Mouse (Mus musculus) adrenal gland, adult 8-10 months (tissue): ENCODE data around the gene Card10. TPM values are rescaled to one million over a fixed set of nuclear protein-coding genes. Genes with fewer than 3 reads are reported as not detected.

Source experiments
- DNase-seq: peaks from one replicate; pipeline ENCODE4 v3.0.0; 2022
- total RNA-seq, 4 experiments: library from RNA; stranded (reverse); gene quantifications; 2 replicates each; pipeline ENCODE4 v1.2.4; 2022

Card10 gene
- total RNA-seq, 4 experiments from 2014 or later = 6.6 to 10.0 (median 8.1) TPM

DNA sequence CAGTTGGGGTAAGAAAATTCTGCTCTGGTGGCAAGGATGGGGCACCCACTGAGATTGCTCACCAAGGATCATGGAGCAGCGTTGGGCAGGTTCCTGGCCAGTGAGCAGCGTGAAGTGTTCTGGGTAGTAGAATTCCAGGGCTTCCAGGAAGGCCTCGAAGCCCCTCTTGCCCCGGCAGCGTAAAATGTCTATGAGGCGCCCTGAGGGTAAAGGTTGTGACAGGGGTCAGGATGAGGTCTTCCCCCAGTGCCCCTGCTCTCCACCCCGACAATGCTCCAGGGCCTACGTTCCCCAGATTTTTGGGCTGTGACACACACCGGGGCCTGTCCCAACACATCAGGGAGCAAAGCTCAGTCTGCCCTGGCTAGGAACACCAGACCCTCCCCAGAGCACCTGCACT is 1.3 kb downstream of the Card10 start:
- DNase-seq = no peak

DNA sequence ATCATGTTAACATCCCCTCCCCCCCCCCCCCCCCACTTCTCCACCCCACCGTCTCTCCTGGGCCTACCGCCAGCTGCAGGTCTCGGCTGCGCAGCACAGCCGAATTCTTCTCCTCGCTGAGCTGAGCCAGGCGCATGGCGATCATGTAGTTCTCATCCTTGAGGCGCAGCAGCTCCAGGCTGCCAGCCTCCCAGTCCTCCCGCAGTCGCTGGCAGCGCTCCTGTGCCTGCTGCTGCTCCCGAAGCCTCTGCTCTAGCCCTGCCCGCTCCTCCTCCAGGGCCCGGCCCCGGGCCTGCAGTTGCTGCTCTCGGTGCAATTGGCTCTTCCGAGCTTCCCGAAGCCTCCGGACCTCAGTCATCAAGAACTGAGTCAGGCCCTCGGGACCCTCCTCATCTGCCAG is 3.8 kb downstream of the Card10 start:
- DNase-seq = no peak

DNA sequence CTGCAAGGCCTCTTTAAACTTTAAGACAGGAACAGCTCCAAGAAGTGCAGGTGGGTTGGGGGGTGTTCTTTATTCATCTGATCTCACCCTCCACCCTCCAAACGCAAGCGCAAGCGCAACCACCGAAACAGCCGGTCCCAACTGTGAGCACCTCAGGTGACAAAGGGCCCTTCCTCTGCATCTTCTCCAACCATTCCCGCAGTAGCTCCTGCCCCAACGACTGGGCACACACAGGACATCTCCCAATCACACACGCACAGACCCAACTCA is 5.8 kb downstream of the Card10 start:
- no peak for DNase-seq

DNA sequence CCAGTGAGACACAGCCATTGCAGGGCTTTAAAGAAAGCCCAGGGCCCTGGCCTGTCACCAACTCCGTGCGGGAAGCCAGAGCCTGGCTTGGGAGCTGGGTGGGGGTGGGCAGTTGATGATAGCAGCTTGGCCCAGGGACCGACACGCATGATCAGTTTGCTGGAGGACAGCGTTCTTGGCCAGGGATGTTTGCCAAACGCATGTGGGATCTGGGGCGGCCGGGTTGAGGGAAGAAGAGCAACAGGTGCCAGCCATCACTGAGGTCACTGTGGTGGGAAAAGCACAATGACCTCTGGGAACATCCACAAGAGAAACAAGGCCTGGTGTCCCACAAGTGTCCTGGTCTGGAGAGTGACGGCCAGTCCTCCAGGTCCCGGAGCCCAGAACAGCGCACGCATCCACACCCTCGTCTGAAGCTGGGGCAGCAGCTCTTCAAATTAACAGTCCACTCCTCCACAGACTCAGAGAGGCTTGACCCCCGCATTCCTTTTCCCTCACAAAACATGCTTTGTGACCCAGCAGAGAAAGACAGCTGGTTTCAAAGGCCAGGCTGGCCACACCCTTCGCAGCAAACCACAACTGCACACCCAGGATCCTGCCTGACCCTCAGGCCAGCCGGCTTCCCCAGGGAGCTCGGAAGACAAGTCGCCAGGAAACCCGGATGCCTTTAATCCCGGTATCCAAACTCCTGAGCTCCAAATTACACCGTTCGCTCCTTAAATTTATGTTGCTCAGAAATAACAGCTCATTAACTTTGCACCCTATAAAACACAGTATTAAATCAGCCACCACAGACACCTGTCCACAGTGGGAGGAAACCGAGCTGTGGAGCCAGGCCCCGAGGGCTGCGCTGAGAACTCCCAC is 6.4 kb downstream of the Card10 start:
- DNase-seq = no peak

DNA sequence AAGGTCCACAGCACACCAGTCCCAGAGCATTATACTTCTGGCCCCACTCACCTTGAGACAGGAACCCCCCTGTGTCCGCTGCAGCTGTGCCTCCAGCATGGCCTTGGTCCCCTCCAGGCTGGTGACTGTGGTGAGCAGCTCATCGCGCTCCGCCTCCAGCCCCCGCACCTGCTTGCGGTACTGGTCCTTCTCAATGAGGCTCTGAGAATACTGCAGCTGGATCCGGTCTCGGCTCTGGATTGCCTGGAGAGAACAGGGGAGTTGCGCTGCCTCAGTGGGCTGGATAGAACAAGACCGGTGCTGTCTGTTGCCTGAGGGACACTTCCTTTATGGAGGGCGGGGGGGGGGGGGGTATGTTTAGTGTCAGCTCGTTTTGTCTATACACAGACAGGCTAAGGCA is 11.9 kb downstream of the Card10 start:
- DNase-seq = no peak

DNA sequence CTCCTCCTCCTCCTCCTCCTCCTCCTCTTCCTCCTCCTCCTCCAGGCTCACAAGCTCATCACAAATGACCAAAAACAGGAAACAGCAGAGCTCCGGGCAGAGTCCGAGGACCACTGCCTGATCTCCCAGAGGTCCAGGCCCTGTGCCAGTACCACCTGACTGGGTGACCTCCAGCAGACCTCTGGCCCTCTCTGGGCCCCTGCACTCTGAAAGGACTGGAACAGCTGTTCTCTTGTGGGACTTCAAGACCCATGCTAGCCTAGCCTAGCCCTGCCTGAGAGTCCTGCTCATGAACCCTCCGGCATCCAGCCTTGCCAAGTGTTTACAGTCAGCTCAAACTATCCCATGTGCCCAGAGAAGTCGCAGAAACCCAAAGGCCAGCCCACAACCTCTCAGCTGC is 12.4 kb downstream of the Card10 start:
- DNase-seq = no peak

DNA sequence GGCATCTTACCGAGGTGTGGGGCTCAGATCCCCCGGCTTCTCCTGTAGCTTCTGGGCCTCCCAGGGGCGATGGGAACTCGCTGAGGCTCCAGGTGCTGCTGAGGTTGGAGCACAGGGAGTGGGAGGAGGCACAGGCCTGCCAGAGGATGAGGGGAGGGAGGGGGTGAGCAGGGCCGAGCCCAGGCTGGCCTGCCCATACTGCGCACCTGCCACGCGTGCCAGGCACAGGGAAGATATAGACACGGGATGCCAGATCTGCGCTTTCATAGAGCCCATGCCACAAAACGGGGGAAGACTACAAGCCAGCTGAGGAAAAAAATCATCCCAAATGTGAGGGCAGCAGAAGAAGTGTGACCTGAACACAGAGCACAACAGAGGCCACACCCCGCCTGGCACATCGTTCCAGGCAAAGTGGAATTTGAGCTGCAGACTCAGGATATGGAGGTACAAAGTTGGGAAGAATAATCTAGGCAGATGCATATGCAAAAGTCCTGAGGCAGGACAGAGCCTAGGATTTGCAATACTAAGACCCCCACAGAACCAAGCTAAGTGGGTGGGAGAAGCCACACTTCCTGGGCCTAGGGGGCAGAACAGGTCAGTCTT is 13.0 kb downstream of the Card10 start:
- DNase-seq = no peak

DNA sequence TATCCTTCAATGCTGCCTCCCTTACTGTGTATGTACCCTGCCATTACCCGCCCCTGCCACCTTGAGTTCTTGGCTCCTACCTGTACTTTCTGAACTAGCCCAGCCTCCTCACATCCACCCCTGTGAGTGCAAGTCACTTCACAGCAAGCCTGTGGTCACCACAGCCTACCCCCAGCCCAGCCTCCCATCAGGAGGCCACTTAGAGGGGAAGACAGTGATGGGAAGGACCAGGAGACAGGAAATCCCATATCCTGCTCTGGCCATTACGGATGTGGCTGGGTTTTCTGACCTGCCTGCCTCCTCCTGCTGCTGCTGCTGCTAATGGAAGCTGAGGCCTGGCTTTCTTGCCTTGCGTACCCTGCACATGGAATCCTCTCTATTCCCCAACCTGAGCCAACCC is 14.8 kb downstream of the Card10 start:
- no peak for DNase-seq

DNA sequence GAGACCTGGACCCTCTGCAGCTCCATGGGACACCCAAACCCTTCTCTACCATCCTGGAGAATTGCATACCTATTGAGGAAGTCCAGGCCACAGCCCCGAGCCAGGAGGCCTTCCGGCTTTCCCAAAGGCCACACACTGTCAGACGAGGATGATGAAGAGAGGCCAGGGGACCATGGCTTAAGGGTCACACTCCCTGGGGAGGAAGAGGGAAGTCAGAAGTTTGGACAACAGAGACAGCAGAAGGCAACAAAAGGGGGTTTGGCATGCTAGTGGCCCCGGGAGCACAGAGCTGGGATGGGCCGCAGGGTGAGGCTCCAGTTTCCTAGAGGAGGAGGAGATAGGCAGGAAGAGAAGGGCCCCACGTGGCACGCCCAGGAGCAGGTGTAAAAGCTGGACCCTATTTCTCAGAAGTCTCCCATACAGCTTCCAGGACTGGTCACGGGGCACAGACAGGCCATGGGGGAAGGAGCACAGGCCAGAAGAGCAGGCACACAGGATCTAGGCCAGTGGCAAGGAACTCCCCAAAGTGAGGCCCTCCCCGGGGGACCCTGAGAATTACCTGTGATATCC is 15.5 kb downstream of the Card10 start:
- DNase-seq = no peak

DNA sequence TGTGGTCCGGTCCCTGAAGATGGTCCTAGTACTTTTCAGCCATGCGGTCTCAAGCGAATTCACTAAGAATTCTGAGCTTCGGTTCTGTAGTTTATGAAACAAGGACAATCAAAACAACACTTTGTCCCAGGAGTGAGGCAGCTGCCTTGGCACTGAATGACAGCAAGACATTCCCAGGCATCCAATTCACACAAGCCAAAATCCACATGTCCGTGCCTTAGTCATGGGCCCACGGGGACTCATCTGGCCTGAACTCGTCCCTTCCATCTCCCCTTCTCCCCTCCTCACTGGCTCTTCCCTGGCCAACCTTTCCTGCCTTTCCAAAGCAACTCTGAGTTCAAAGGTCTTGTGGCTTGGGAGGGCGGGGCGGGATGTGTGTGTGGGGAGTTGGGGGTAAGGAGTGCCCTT is 16.4 kb downstream of the Card10 start:
- DNase-seq = no peak

DNA sequence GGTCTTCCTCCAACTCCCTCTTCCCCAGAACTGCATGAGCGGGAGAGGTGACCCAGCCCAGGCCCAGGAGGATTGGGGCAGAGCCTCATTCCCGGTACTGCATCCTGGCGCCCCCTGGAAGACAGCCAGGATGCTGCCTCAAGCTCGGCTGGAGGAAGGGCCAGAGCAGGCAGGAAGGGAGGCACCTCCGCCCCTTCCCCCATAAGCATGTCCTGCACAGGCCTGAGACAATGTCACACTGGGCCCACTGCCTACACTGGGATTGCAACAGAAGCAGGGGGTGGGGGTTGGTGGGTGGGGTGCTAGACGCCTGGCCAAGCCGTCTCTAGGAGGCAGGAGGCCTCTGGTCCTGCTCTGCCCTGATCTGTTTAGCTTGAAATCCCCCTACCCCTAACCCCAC is 16.9 kb downstream of the Card10 start:
- no peak for DNase-seq

DNA sequence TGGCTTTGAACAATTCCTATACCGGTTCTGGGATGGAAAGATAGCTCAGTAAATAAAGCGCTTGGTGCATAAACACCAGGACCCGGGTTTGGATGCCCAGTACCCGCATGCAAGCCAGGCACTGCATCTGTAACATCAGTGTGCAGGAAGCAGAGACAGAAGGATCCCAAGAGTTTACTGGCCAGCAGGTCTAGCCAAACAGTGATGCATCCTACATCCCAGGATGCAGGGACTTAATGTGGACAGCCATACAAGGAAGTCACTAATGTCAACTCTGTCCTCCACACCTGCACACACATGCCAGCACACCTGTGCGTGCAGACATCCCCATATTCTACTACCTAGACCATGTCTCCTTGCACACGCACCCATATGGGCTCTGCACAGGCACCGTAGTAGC is 17.6 kb downstream of the Card10 start:
- DNase-seq = no peak

DNA sequence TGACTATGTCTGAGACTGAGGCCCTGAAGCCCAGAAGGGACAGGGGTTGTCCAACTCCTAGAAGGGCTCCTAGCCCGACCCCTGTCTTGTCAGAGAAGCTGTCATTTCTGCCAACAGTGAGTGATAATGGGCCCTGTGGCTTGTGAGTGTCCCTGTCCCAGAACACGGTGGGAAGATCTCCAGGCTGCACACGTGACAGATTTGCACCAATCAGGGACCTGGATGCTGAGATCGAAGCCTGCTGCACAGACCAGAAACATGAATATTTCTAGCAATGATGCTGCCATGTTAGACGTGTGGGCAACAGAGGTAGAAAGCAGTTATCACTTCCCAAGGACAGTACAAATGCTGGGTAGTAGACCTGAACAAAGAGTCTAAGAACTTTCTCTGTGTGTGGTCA is 18.3 kb downstream of the Card10 start:
- DNase-seq = no peak

DNA sequence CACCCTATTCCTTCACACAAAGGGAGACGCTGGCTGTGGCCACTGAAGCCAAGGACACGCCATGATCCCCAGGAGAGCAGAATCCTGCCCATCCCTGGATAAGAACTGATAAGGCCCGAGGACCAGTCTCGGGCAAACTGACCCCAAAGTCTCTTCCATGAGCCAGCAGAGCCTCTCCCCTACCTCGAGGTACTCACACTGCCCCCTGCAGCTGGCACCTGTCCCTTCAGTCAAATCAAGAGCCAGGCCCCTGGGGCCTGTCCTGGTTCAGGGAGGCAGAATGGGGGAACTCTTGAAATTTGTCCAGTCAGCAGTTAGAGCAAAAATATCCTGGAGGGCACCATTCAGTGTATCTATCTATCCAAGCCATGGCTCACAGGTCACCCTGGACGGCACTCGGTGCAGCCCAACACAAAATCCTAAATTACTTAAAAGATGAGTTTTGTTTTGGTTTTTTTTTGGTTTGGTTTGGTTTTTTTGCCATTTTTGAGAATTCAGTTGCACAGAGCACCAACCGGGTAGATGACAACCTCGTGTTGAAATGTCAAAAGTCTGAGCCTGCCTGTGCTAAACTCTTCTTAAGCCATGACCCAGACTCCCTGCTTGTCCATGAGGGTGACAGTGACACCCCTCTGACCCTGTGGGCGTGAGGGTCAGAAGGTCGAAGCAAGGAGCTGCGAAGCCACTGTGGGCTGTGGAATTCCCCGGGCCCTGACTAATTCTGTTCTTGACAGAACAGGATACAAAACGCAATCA is 20.3 kb downstream of the Card10 start:
- no peak for DNase-seq

DNA sequence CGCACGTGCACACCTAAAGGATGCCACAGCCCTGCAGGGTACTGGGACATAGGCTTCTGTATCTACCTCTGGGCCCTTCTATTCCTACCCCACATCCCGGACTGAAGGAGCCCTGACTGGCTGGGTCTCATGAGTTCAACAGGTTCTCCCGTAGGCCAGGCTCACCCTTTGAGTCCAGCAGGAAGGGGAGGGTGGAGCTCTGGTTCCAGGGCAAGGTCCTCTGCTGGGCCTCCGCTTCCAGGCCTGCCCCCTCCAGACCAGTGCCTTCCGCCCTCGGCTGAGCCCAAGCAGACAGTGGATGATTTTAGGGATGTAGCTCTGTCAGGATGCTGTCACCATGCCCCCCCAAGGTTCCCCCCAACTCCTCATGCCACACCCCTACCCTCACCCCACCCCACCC is 21.9 kb downstream of the Card10 start:
- DNase-seq = no peak

DNA sequence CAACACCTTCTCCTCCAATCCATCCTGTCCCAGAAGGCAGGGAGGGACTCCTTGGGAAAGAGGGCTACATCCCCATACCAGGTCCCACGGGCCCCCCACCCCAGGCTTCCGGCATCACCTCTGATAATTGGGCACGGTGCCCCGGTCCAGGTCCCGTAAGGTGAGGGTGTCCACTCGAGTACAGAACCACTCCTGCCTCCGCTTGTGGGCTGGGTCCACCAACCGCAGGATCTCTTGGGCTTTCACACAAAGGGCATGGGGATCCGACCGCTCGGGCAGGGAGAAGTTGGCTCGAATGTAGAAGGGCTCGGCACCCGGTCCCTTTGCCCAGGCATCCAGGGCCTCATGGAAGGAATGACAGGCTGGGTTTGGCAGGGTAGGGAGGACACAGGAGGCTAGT is 22.5 kb downstream of the Card10 start:
- no peak for DNase-seq

DNA sequence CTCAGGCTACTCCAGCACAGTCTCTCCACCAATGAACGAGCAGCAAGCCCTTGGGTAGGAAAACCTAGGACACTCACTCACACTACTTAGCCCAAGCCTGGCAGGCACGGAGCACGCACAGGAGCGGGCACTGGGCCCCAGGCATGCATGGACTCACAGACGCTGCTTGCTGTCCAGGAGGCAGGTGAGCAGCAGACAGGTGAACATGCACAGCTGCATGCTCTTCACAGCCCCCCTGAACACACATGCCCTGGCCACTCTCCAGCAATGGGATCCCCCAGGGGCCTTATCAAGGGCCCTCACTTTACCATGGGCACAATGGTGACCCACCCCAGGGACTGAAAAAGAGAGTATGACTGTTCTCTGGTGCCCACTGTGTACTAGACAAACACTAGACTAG is 23.2 kb downstream of the Card10 start:
- no peak for DNase-seq

DNA sequence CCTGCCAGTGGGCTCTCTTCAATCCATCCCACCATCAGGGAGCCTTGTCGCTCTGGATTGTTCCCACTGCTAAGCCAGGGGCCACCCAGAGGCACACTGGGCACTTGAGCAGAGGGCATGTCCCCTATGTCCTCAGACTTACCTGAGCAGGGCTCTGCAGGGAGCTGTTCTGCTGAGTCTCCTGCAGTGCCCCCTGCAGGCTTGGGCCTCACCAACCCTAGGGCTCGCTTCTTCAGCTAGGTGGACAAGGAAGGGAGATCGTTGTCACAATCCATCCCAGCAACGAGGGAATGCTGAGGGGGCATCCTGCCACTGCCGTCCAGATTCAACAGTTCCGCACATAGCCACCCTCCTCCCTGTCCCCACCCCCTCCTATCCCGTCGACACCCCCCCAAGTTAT is 23.6 kb downstream of the Card10 start:
- no peak for DNase-seq

DNA sequence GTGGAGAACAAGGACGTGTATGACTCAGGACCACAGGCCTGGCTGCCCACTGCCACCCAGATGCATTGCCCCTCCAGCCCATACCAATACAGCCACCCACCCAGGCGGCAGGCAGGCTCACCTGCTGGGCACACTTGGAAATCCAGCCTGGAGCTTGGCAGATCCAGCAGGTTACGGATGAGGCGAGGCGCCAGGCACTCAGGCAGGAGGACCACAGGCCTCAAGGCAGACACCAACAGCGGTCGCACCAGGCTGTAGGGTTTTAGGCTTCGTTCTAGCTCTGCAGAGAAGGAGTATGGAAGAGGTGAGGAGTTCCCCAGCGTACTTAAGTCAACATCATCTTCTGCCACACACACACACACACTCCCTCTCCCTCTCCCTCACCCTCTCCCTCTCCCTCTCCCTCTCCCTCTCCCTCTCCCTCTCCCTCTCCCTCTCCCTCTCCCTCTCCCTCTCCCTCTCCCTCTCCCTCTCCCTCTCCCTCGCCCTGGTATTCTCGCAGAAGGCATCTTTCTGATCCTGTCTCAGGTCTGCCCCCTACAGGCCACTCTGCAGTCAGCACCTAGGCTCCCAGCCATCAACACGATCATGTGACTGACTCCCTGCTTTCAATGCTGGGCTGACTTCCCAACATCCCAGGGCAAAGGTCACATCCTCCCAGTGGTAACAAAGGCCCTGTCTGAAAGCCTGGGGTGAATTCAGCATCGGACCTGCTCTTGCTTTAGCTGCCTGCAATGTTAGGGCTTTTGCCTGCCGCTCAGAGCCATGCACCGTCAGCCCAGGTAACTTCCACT is 24.6 kb downstream of the Card10 start:
- peak; percentile 83 for DNase-seq

DNA sequence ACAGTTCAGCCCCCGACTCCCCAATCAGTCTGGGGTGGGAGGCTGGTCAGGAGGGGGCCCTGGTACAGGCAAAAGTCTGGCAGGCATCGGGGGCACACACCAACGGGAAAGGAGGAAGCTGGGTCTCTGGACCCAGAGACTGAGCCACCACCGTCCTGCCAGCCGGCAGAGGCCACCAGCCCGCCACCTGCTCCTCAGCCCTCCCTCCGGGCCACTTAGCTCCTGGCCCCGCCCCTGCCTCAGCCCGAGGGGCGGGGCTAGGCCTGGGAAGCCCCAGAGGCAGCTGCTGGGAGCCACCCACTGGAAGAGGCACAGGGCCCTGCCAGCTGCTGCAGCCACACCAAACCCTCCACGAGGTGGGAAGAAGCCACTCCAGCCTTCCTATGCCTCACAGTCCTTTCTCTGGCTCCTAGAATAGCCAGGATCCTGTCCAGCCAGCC is 29.5 kb downstream of the Card10 start, which contains the start of gene Mfng:
TSS of gene Mfng (minus strand) at position 186 of the 440 bp plus-strand sequence.
- peak; percentile 71 for DNase-seq

DNA sequence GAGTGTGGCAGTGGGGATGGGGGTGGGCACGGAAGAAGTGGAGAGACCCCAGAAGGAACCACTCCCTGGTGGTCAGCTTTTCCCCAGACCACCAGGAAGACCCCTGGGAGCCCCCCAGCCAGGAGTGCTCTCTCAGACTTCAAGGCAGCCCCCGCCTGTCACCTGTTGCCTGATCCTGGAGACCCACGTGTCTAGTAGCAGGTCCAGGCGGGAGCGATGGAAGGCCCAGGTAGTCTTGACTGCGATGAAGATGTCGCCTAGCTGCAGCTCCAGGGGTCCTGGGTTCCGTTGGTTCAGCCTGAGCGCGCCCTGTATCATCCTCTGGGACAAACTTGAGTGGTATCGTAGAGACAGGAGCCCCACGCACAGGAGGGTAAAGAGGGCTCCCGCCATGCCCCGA is 30.0 kb downstream of the Card10 start:
- no peak for DNase-seq

DNA sequence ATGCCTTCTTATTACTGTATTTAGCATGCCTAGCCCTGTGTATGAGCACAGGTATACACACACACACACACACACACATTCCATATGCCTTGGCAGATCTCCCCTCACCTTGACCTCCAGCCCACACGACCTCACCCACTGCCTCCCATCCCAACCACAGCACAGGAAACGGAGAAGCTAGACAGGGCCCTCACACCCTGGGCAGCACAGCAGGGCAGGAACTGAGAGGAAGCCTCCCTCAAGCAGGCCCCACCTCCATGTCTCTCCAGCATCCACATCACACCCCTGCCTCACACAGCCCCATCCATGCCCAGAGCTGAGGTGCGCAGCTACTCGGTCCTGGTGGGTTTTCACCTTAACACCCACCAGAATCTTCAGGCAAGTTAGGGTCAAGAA is 30.5 kb downstream of the Card10 start:
- DNase-seq = no peak
